Mouse (Mus musculus) midbrain, embryonic 11.5 days (tissue): ENCODE measurements around the gene Krt15. TPM values are rescaled to one million over a fixed set of nuclear protein-coding genes. Genes with fewer than 3 reads are reported as not detected.

Experiments
- ATAC-seq: fragments of 200-750 bp; cut with Nextera tagmentation; 2 replicates; pipeline ENCODE4 v1.8.0; 2017; ENCODE audit warnings: moderate TSS enrichment, moderate library complexity; ENCODE audit not compliant: low FRiP score
- DNase-seq: peaks from one replicate; pipeline ENCODE4 v3.0.0; 2015; ENCODE audit warnings: low spot score; ENCODE audit errors: missing footprints
- H3K27ac ChIP-seq: fragments of 300-500 bp; sonication (generic); 2 replicates; pipeline ENCODE4 v1.5.1; 2014; ENCODE audit warnings: low read depth, low read length
- H3K27me3 ChIP-seq: fragments of 300-500 bp; sonication (generic); 2 replicates; pipeline ENCODE4 v1.6.1; 2014; ENCODE audit warnings: mild to moderate bottlenecking, low read length, moderate library complexity, mixed read lengths; ENCODE audit not compliant: control insufficient read depth, insufficient read depth
- H3K36me3 ChIP-seq: fragments of 300-500 bp; sonication (generic); 2 replicates; pipeline ENCODE4 v1.6.1; 2014; ENCODE audit warnings: mild to moderate bottlenecking, low read length, moderate library complexity, mixed read lengths; ENCODE audit not compliant: control insufficient read depth, insufficient read depth
- H3K4me1 ChIP-seq: fragments of 300-500 bp; sonication (generic); 2 replicates; pipeline ENCODE4 v1.6.1; 2014; ENCODE audit warnings: low read length; ENCODE audit not compliant: control insufficient read depth, insufficient read depth
- H3K4me2 ChIP-seq: fragments of 300-500 bp; sonication (generic); 2 replicates; pipeline ENCODE4 v1.6.1; 2014; ENCODE audit warnings: mild to moderate bottlenecking, moderate library complexity
- H3K4me3 ChIP-seq: fragments of 300-500 bp; sonication (generic); 2 replicates; pipeline ENCODE4 v1.5.1; 2014; ENCODE audit warnings: low read depth, low read length
- H3K9ac ChIP-seq: fragments of 300-500 bp; sonication (generic); 2 replicates; pipeline ENCODE4 v1.6.1; 2014; ENCODE audit warnings: low read length
- H3K9me3 ChIP-seq: fragments of 300-500 bp; sonication (generic); 2 replicates; pipeline ENCODE4 v1.6.1; 2016; ENCODE audit warnings: low read length; ENCODE audit not compliant: control insufficient read depth
- WGBS: fragments of 180-500 bp; shearing (Covaris S2); extraction: QIAGEN DNeasy Blood & Tissue Kit; methylation state at CpG from one replicate; pipeline ENCODE4 v1.1.7; 2014; 5-methylcytosine and 5-hydroxymethylcytosine counted together
- polyA plus RNA-seq: library from polyadenylated mRNA; unstranded; fragments of >200 nt; fragmentation: Nextera tagmentation; extraction: Ambion mirVana; gene quantifications from 2 replicates; pipeline ENCODE4 v1.2.1, GENCODE M21; 2014

The Krt15 gene
- polyA plus RNA-seq, 1 experiment from 2014 or later = 0.89 TPM

GRCm38 (mm10) chr11:100102693-100103429, 32.9 kb downstream of the Krt15 start:
- Histone ChIP-seq H3K4me3 (no peak overlapping the region), H3K9ac (no peak overlapping the region), H3K9me3 (no peaks in the 10 kb centered on the region), H3K4me2 (no peak overlapping the region), H3K27ac (no peak overlapping the region), H3K27me3 (no peaks in the 10 kb centered on the region; the same call in 1 of the 2 replicates), H3K36me3 (no peaks in the 10 kb centered on the region), H3K4me1 (peaks cover 2% of the 10 kb centered on the region; the same call in 1 of the 2 replicates)
- 69% methylated on average over 15 of the region's 15 CpGs for WGBS
- DNase-seq (no peak), ATAC-seq (no peak)

GRCm38 (mm10) chr11:100100391-100100790, 35.3 kb downstream of the Krt15 start:
- 92% methylated on average over 4 of the region's 4 CpGs for WGBS
- no peak overlapping the region for H3K4me3 ChIP-seq

GRCm38 (mm10) chr11:100097819-100098218, 37.9 kb downstream of the Krt15 start:
- Histone ChIP-seq H3K4me1 (peaks cover 4% of the 10 kb centered on the region; the same call in 1 of the 2 replicates), H3K36me3 (no peaks in the 10 kb centered on the region), H3K4me3 (no peak overlapping the region), H3K27me3 (no peaks in the 10 kb centered on the region; the same call in 1 of the 2 replicates), H3K27ac (no peak overlapping the region), H3K9me3 (no peaks in the 10 kb centered on the region), H3K4me2 (no peak overlapping the region), H3K9ac (no peak overlapping the region)
- 71% methylated on average over 9 of the region's 9 CpGs for WGBS
- ATAC-seq (no peak), DNase-seq (no peak)

More at GRCm38 (mm10) chr11:100100391-100100790, 35.3 kb downstream of the Krt15 start:
- H3K27me3 ChIP-seq = no peaks in the 10 kb centered on the region; the same call in 1 of the 2 replicates
- ATAC-seq (no peak), DNase-seq (no peak)
- no peak overlapping the region for H3K9ac ChIP-seq
- no peaks in the 10 kb centered on the region for H3K9me3 ChIP-seq
- H3K27ac ChIP-seq = no peak overlapping the region
- peaks cover 4% of the 10 kb centered on the region; the same call in 1 of the 2 replicates for H3K4me1 ChIP-seq
- H3K4me2 ChIP-seq = no peak overlapping the region
- H3K36me3 ChIP-seq = no peaks in the 10 kb centered on the region

GRCm38 (mm10) chr11:100096141-100096540, 39.6 kb downstream of the Krt15 start, which contains the start of gene Krt35:
Gene Krt35 (minus strand): TSS chr11:100096241.
- no peak for ATAC-seq
- Histone ChIP-seq H3K9ac (no peak within 1 kb of the TSS), H3K36me3 (no peaks in the 10 kb centered on the region), H3K27me3 (no peaks in the 10 kb centered on the region; the same call in 1 of the 2 replicates), H3K27ac (no peak within 1 kb of the TSS), H3K9me3 (no peaks in the 10 kb centered on the region), H3K4me3 (no peak within 1 kb of the TSS), H3K4me2 (no peak within 1 kb of the TSS), H3K4me1 (peaks cover 4% of the 10 kb centered on the region; the same call in 1 of the 2 replicates)
- 92% methylated on average over 9 of the region's 9 CpGs for WGBS
- DNase-seq = no peak

- Histone ChIP-seq H3K4me1 (no peaks in the 10 kb centered on the region), H3K4me2 (no peak overlapping the region), H3K27me3 (no peaks in the 10 kb centered on the region), H3K36me3 (no peaks in the 10 kb centered on the region), H3K4me3 (no peak overlapping the region), H3K27ac (no peak overlapping the region), H3K9ac (no peak overlapping the region), H3K9me3 (no peaks in the 10 kb centered on the region)
- no peak for ATAC-seq
- WGBS = 76% methylated on average over 7 of the region's 7 CpGs
- no peak for DNase-seq
These were observed 47.2 kb downstream of the Krt15 start for GRCm38 (mm10) chr11:100088378-100089025.

GRCm38 (mm10) chr11:100087861-100088260, 47.9 kb downstream of the Krt15 start, which contains the start of gene Krt32:
Gene Krt32 (minus strand): TSS chr11:100088226.
- Histone ChIP-seq H3K36me3 (no peaks in the 10 kb centered on the region), H3K27ac (no peak within 1 kb of the TSS), H3K27me3 (no peaks in the 10 kb centered on the region), H3K4me2 (no peak within 1 kb of the TSS), H3K4me3 (no peak within 1 kb of the TSS), H3K4me1 (no peaks in the 10 kb centered on the region), H3K9ac (no peak within 1 kb of the TSS), H3K9me3 (no peaks in the 10 kb centered on the region)
- WGBS = 94% methylated on average over 10 of the region's 10 CpGs
- ATAC-seq (no peak), DNase-seq (no peak)

Other genes with a start within 250 kb of the Krt15 start
- not detected in 2 replicates for gene Krtap31-1, start 228.0 kb downstream of the Krt15 start, polyA plus RNA-seq
- not detected in 2 replicates for gene Gm11565, start 221.2 kb downstream of the Krt15 start, polyA plus RNA-seq
- not detected in 2 replicates for gene Krtap31-2, start 199.6 kb downstream of the Krt15 start, polyA plus RNA-seq
- gene Krtap9-5, start 187.5 kb downstream of the Krt15 start, polyA plus RNA-seq = not detected in 2 replicates
- gene Krtap29-1, start 156.9 kb downstream of the Krt15 start, polyA plus RNA-seq = not detected in 2 replicates
- not detected in 2 replicates for gene Krtap16-1, start 149.3 kb downstream of the Krt15 start, polyA plus RNA-seq
- gene Krtap17-1, start 141.9 kb downstream of the Krt15 start, polyA plus RNA-seq = not detected in 2 replicates
- not detected in 2 replicates for gene Krt33a, start 119.7 kb downstream of the Krt15 start, polyA plus RNA-seq
- gene Krt33b, start 106.1 kb downstream of the Krt15 start, polyA plus RNA-seq = not detected in 2 replicates
- gene Krt34, start 94.4 kb downstream of the Krt15 start, polyA plus RNA-seq = not detected in 2 replicates
- not detected in 2 replicates for gene Krt31, start 85.4 kb downstream of the Krt15 start, polyA plus RNA-seq
- not detected in 2 replicates for gene Krt32, start 47.7 kb downstream of the Krt15 start, polyA plus RNA-seq
- not detected in 2 replicates for gene Krt35, start 39.7 kb downstream of the Krt15 start, polyA plus RNA-seq
- not detected in 2 replicates for gene Krt36, start 30.3 kb downstream of the Krt15 start, polyA plus RNA-seq
- not detected in 2 replicates for gene Krt13, start 14.4 kb downstream of the Krt15 start, polyA plus RNA-seq
- 1.8 and 3.2 TPM in 2 replicates for gene Krt19, start 12.7 kb upstream of the Krt15 start, polyA plus RNA-seq
- not detected in 2 replicates for gene Krt9, start 57.3 kb upstream of the Krt15 start, polyA plus RNA-seq
- 1.2 and 1.5 TPM in 2 replicates for gene Krt14, start 71.6 kb upstream of the Krt15 start, polyA plus RNA-seq
- not detected in 2 replicates for gene Krt16, start 113.0 kb upstream of the Krt15 start, polyA plus RNA-seq
- 0.21 TPM in 1 of 2 replicates, not detected in the other for gene Krt17, start 125.1 kb upstream of the Krt15 start, polyA plus RNA-seq
- not detected in 2 replicates for gene Krt42, start 133.9 kb upstream of the Krt15 start, polyA plus RNA-seq
- gene Eif1, start 184.0 kb upstream of the Krt15 start, polyA plus RNA-seq = 1,701 and 1,853 TPM in 2 replicates
- 0.68 and 0.79 TPM in 2 replicates for gene Gast, start 198.5 kb upstream of the Krt15 start, polyA plus RNA-seq
- 16.4 TPM in 2 replicates for gene Hap1, start 220.2 kb upstream of the Krt15 start, polyA plus RNA-seq